Mouse (Mus musculus) midbrain, embryonic 13.5 days (tissue): ENCODE measurements around the gene Smim13. TPM values are rescaled to one million over a fixed set of nuclear protein-coding genes. Genes with fewer than 3 reads are reported as not detected.

Experiments used
- ATAC-seq: fragments of 200-750 bp; cut with Nextera tagmentation; 2 replicates; pipeline ENCODE4 v1.8.0; 2017; ENCODE audit warnings: mild to moderate bottlenecking, moderate TSS enrichment, moderate library complexity
- H3K27ac ChIP-seq: fragments of 300-500 bp; sonication (generic); 2 replicates; pipeline ENCODE4 v1.5.1; 2015; ENCODE audit warnings: inconsistent platforms, mild to moderate bottlenecking, moderate library complexity
- H3K27me3 ChIP-seq: fragments of 300-500 bp; sonication (generic); 2 replicates; pipeline ENCODE4 v1.6.1; 2015; ENCODE audit warnings: mild to moderate bottlenecking, inconsistent platforms
- H3K36me3 ChIP-seq: fragments of 300-500 bp; sonication (generic); 2 replicates; pipeline ENCODE4 v1.6.1; 2015; ENCODE audit warnings: mild to moderate bottlenecking, inconsistent platforms
- H3K4me1 ChIP-seq: fragments of 300-500 bp; sonication (generic); replicated peaks from 2 replicates; pipeline ENCODE4 v1.6.1; 2015; ENCODE audit warnings: inconsistent platforms
- H3K4me2 ChIP-seq: fragments of 300-500 bp; sonication (generic); replicated peaks from 2 replicates; pipeline ENCODE4 v1.6.1; 2015; ENCODE audit warnings: moderate library complexity, mild to moderate bottlenecking, inconsistent platforms
- H3K4me3 ChIP-seq: fragments of 300-500 bp; sonication (generic); replicated peaks from 2 replicates; pipeline ENCODE4 v1.5.1; 2015; ENCODE audit warnings: mild to moderate bottlenecking, inconsistent platforms
- H3K9ac ChIP-seq: fragments of 300-500 bp; sonication (generic); replicated peaks from 2 replicates; pipeline ENCODE4 v1.6.1; 2015; ENCODE audit warnings: mild to moderate bottlenecking, inconsistent platforms
- H3K9me3 ChIP-seq: fragments of 300-500 bp; sonication (generic); 2 replicates; pipeline ENCODE4 v1.6.1; 2016; ENCODE audit warnings: mild to moderate bottlenecking, inconsistent platforms
- WGBS: fragments of 180-500 bp; shearing (Covaris S2); methylation state at CpG from one replicate; pipeline ENCODE4 v1.1.7; 2015; 5-methylcytosine and 5-hydroxymethylcytosine counted together
- polyA plus RNA-seq: library from polyadenylated mRNA; unstranded; fragments of >200 nt; fragmentation: Nextera tagmentation; extraction: Ambion mirVana; gene quantifications from 2 replicates; pipeline ENCODE4 v1.2.1, GENCODE M21; 2015

The Smim13 gene
- polyA plus RNA-seq, 1 experiment from 2014 or later = 16.2 TPM

GRCm38 (mm10) chr13:41300037-41300436 is 50.4 kb downstream of the Smim13 start:
- ATAC-seq = no peak
- Histone ChIP-seq H3K9ac (no peak overlapping the region), H3K27me3 (no peaks in the 10 kb centered on the region), H3K4me1 (peaks cover 17% of the 10 kb centered on the region), H3K36me3 (no peaks in the 10 kb centered on the region), H3K4me2 (no peak overlapping the region), H3K27ac (no peak overlapping the region), H3K4me3 (no peak overlapping the region), H3K9me3 (no peaks in the 10 kb centered on the region)
- 71% methylated on average over 4 of the region's 4 CpGs for WGBS

GRCm38 (mm10) chr13:41302716-41303115 is 53.1 kb downstream of the Smim13 start:
- WGBS = 65% methylated on average over 10 of the region's 10 CpGs
- no peak for ATAC-seq
- Histone ChIP-seq H3K36me3 (no peaks in the 10 kb centered on the region), H3K4me1 (peaks cover 9% of the 10 kb centered on the region; the same call in 1 of the 2 replicates), H3K4me3 (no peak overlapping the region), H3K9ac (no peak overlapping the region), H3K9me3 (no peaks in the 10 kb centered on the region), H3K27ac (no peak overlapping the region), H3K27me3 (no peaks in the 10 kb centered on the region), H3K4me2 (no peak overlapping the region)

DNA sequence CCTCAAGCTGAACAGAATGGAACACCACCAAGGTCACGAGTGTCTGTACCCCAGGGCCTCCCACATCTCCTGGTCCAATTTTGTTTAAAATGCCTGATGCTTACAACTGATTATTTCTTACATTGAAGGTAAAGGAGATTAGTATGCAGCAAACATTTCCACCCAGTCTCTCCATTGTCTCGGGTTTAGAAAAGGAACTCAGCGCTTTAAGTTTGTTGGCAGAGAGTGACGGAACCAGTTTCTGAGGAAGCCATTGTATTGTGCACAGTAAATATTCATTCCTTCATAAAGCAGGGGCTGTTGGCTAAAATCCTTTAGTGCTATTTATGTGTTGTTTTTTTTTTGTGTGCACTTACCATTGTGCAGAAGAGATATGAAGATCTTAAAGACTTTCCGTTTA is 71.1 kb downstream of the Smim13 start:
- Histone ChIP-seq H3K9me3 (no peaks in the 10 kb centered on the region), H3K27ac (no peak overlapping the region), H3K4me2 (no peak overlapping the region), H3K4me3 (no peak overlapping the region), H3K9ac (no peak overlapping the region), H3K4me1 (peaks cover 13% of the 10 kb centered on the region), H3K36me3 (peaks cover 17% of the 10 kb centered on the region), H3K27me3 (no peaks in the 10 kb centered on the region)
- WGBS = 31% methylated on average over 5 of the region's 5 CpGs
- ATAC-seq = no peak

- ATAC-seq = no peak
- no peak overlapping the region for H3K4me3 ChIP-seq
- peaks cover 13% of the 10 kb centered on the region for H3K4me1 ChIP-seq
- 85% methylated on average over 3 of the region's 3 CpGs for WGBS
- no peak overlapping the region for H3K4me2 ChIP-seq
- no peaks in the 10 kb centered on the region for H3K27me3 ChIP-seq
- H3K36me3 ChIP-seq = peaks cover 10% of the 10 kb centered on the region
- H3K9me3 ChIP-seq = no peaks in the 10 kb centered on the region
- H3K27ac ChIP-seq = peak overlapping the region; percentile 35
- H3K9ac ChIP-seq = no peak overlapping the region
Observed at GRCm38 (mm10) chr13:41321433-41321832, 71.8 kb downstream of the Smim13 start.

- Histone ChIP-seq H3K4me1 (peaks cover 21% of the 10 kb centered on the region), H3K9me3 (no peaks in the 10 kb centered on the region), H3K27me3 (no peaks in the 10 kb centered on the region), H3K4me3 (no peak overlapping the region), H3K9ac (no peak overlapping the region), H3K4me2 (no peak overlapping the region), H3K27ac (no peak overlapping the region), H3K36me3 (no peaks in the 10 kb centered on the region)
- no peak for ATAC-seq
- WGBS = 90% methylated on average over 4 of the region's 4 CpGs
Observed at GRCm38 (mm10) chr13:41324631-41325030, 75.0 kb downstream of the Smim13 start.

DNA sequence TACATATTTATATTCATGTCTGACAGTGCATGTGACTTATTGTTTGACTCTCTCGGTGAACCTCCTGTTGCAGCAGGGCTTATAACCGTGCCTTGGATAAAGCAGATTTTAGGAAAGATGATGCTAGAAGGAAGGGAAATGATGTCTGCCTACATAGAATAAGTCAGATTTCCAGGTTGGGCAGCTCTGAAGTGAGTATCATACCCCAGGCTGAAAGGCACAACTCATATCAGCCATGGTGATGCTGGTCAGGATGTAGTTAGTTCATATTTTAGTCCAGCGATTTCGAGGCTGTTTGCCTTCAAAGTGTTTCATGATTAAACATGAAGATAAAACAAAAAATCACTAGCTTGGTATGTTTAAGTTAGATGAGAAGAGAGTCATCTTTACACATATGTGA is 75.7 kb downstream of the Smim13 start:
- no peak overlapping the region for H3K27ac ChIP-seq
- no peak overlapping the region for H3K9ac ChIP-seq
- H3K4me3 ChIP-seq = no peak overlapping the region
- H3K4me2 ChIP-seq = no peak overlapping the region
- 84% methylated on average over 4 of the region's 4 CpGs for WGBS
- peaks cover 21% of the 10 kb centered on the region for H3K4me1 ChIP-seq
- H3K9me3 ChIP-seq = no peaks in the 10 kb centered on the region
- no peaks in the 10 kb centered on the region for H3K27me3 ChIP-seq
- no peaks in the 10 kb centered on the region for H3K36me3 ChIP-seq
- ATAC-seq = no peak

DNA sequence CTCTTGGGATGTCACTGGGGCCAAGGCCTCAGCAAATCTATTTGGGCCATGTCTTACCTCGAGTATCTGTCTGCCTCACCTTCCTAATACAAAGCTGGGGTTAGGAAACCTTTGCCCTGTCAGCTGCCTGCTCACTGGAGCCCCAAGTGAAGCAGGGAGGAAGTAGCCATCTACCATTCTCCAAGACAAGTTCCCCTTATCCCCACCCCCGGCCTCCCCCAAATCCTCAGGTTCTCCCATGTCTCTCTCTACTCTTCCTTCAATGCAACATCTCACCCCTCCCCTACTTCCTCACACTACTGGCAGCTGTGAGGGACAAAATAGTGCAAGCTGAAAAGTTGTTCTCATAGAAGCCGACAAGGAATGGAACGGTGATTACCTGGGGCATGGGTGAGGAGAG is 76.5 kb downstream of the Smim13 start:
- H3K4me1 ChIP-seq = peaks cover 13% of the 10 kb centered on the region
- no peak overlapping the region for H3K27ac ChIP-seq
- ATAC-seq = no peak
- H3K36me3 ChIP-seq = no peaks in the 10 kb centered on the region
- no peaks in the 10 kb centered on the region for H3K27me3 ChIP-seq
- no peaks in the 10 kb centered on the region for H3K9me3 ChIP-seq
- H3K4me3 ChIP-seq = no peak overlapping the region
- no peak overlapping the region for H3K9ac ChIP-seq
- WGBS = 86% methylated on average over 4 of the region's 4 CpGs
- no peak overlapping the region for H3K4me2 ChIP-seq

Other genes with a start within 250 kb of the Smim13 start
- 71.6 and 73.0 TPM in 2 replicates for gene Pak1ip1, start 248.8 kb upstream of the Smim13 start, polyA plus RNA-seq
- gene Tmem14c, start 233.6 kb upstream of the Smim13 start, polyA plus RNA-seq = 124 and 135 TPM in 2 replicates
- gene Mak, start 170.1 kb upstream of the Smim13 start, polyA plus RNA-seq = 0.73 and 0.79 TPM in 2 replicates
- gene Gcm2, start 138.8 kb upstream of the Smim13 start, polyA plus RNA-seq = not detected in 2 replicates
- not detected in 2 replicates for gene Sycp2l, start 135.5 kb upstream of the Smim13 start, polyA plus RNA-seq
- 42.7 and 43.6 TPM in 2 replicates for gene Elovl2, start 29.4 kb upstream of the Smim13 start, polyA plus RNA-seq
- gene Gm17364, start 24.1 kb downstream of the Smim13 start, polyA plus RNA-seq = not detected in 2 replicates
- gene Nedd9, start 237.5 kb downstream of the Smim13 start, polyA plus RNA-seq = 11.5 and 15.9 TPM in 2 replicates